Mouse (Mus musculus) liver, embryonic 14.5 days (tissue): Measurements from ENCODE around the gene Lipe. TPM values are rescaled to one million over a fixed set of nuclear protein-coding genes. Genes with fewer than 3 reads are reported as not detected.
"Not testable (repeated sequence)": the region's sequence is repeated elsewhere in the genome, so short reads cannot be mapped to it uniquely, and the experiment has no call there.

Experiments
- ATAC-seq: fragments of 200-750 bp; cut with Nextera tagmentation; 2 replicates; pipeline ENCODE4 v1.8.0; 2017; ENCODE audit warnings: moderate number of reproducible peaks, mild to moderate bottlenecking, moderate library complexity; ENCODE audit not compliant: insufficient read depth
- DNase-seq, 3 experiments: peaks; one replicate each; pipeline ENCODE4 v3.0.0-alpha.2; 2012 to 2013; ENCODE audit warnings: low read depth in 3 of 3, low spot score in 3 of 3
- H3K27ac ChIP-seq: fragments of 300-500 bp; sonication (generic); 2 replicates; pipeline ENCODE4 v1.5.1; 2014; ENCODE audit warnings: moderate library complexity, mild to moderate bottlenecking, control low read depth, inconsistent platforms
- H3K27me3 ChIP-seq: fragments of 300-500 bp; sonication (generic); 2 replicates; pipeline ENCODE4 v1.6.1; 2014; ENCODE audit warnings: mild to moderate bottlenecking, low read length, moderate library complexity; ENCODE audit not compliant: control insufficient read depth, insufficient read depth
- H3K36me3 ChIP-seq: fragments of 300-500 bp; sonication (generic); replicated peaks from 2 replicates; pipeline ENCODE4 v1.6.1; 2014; ENCODE audit warnings: low read depth; ENCODE audit not compliant: control insufficient read depth, insufficient read depth
- H3K4me1 ChIP-seq, 2 experiments: fragments of 200-500 bp in 1 of 2; fragments of 300-500 bp in 1 of 2; sonication (generic) in 1 of 2; replicated peaks; 2 replicates each; pipeline ENCODE4 v1.6.1; 2012 to 2014; ENCODE audit warnings: antibody characterized with exemption in 1 of 2, inconsistent platforms in 1 of 2, low read length in 1 of 2; ENCODE audit not compliant: control insufficient read depth in 2 of 2, insufficient read depth in 2 of 2
- H3K4me2 ChIP-seq: fragments of 300-500 bp; sonication (generic); 2 replicates; pipeline ENCODE4 v1.6.1; 2014; ENCODE audit warnings: low read depth, mild to moderate bottlenecking, control low read depth, moderate library complexity
- H3K4me3 ChIP-seq, 2 experiments: fragments of 200-500 bp in 1 of 2; fragments of 300-500 bp in 1 of 2; sonication (generic) in 1 of 2; 2 replicates each; pipeline ENCODE4 v1.5.1; 2012 to 2014; ENCODE audit warnings: low read depth in 2 of 2, low read length in 2 of 2, mild to moderate bottlenecking in 2 of 2, control low read depth in 1 of 2, inconsistent platforms in 1 of 2, moderate library complexity in 1 of 2; ENCODE audit not compliant: insufficient read depth in 1 of 2
- H3K9ac ChIP-seq: fragments of 300-500 bp; sonication (generic); replicated peaks from 2 replicates; pipeline ENCODE4 v1.6.1; 2014; ENCODE audit warnings: mild to moderate bottlenecking, control low read depth, moderate library complexity
- H3K9me3 ChIP-seq: fragments of 300-500 bp; sonication (generic); 2 replicates; pipeline ENCODE4 v1.6.1; 2016; ENCODE audit warnings: low read length, mixed read lengths; ENCODE audit not compliant: control insufficient read depth
- CTCF ChIP-seq: IDR thresholded peaks from 2 replicates; pipeline ENCODE4 v1.5.1; 2016; ENCODE audit warnings: antibody characterized with exemption, low read depth, control low read depth
- EP300 ChIP-seq: IDR thresholded peaks from 2 replicates; pipeline ENCODE4 v1.6.1; 2016; ENCODE audit warnings: antibody characterized with exemption, low read depth
- WGBS: fragments of 180-500 bp; shearing (Covaris S2); extraction: QIAGEN DNeasy Blood & Tissue Kit; methylation state at CpG from one replicate; pipeline ENCODE4 v1.1.7; 2014; ENCODE audit not compliant: insufficient replicate concordance; 5-methylcytosine and 5-hydroxymethylcytosine counted together
- polyA plus RNA-seq, 2 experiments: library from polyadenylated mRNA; depleted of rRNA in 1 of 2; stranded (reverse) in 1 of 2; unstranded in 1 of 2; fragments of >200 nt; fragmentation: Nextera tagmentation in 1 of 2; extraction: Ambion mirVana in 1 of 2; gene quantifications; 2 replicates each; pipeline versions ENCODE4 v1.2.1 to v1.2.3; 2012 to 2014

Lipe gene
- polyA plus RNA-seq, 2 experiments: 0.72 to 2.3 TPM

- Histone ChIP-seq H3K27ac (no peak overlapping the region), H3K9me3 (no peaks in the 10 kb centered on the region), H3K4me2 (no peak overlapping the region), H3K27me3 (no peaks in the 10 kb centered on the region), H3K4me1 (0 out of 4 replicates have a peak, but pooled peaks cover 0 to 2% of the 10 kb centered on the region in 2 experiments), H3K4me3 (no peak overlapping the region), H3K36me3 (no peaks in the 10 kb centered on the region), H3K9ac (no peak overlapping the region)
- DNase-seq: no peak
- no peak for TF ChIP-seq CTCF
- no peak for TF ChIP-seq EP300
- WGBS: 55% methylated on average over 6 of the region's 6 CpGs
- no peak for ATAC-seq
These were observed 33.9 kb upstream of the Lipe start for GRCm38 (mm10) chr7:25432381-25432780.

- Histone ChIP-seq H3K36me3 (no peaks in the 10 kb centered on the region), H3K4me2 (no peak overlapping the region), H3K9ac (no peak overlapping the region), H3K27ac (no peak overlapping the region), H3K27me3 (no peaks in the 10 kb centered on the region), H3K4me3 (no peak overlapping the region), H3K9me3 (no peaks in the 10 kb centered on the region), H3K4me1 (no peaks in the 10 kb centered on the region)
- DNase-seq: no peak
- no peak for ATAC-seq
- 64% methylated on average over 4 of the region's 4 CpGs for WGBS
- TF ChIP-seq EP300 (no peak), CTCF (no peak)
These were observed 31.6 kb upstream of the Lipe start for GRCm38 (mm10) chr7:25429886-25430784.

- no peak overlapping the region for H3K9ac ChIP-seq
- H3K27ac ChIP-seq: no peak overlapping the region
- H3K36me3 ChIP-seq: no peaks in the 10 kb centered on the region
- no peaks in the 10 kb centered on the region for H3K9me3 ChIP-seq
- DNase-seq: no peak
- 73% methylated on average over 3 of the region's 3 CpGs for WGBS
- TF ChIP-seq EP300 (no peak), CTCF (no peak)
- no peak overlapping the region for H3K4me3 ChIP-seq
- no peaks in the 10 kb centered on the region for H3K4me1 ChIP-seq
- no peaks in the 10 kb centered on the region for H3K27me3 ChIP-seq
- no peak for ATAC-seq
- H3K4me2 ChIP-seq: no peak overlapping the region
These were observed 29.8 kb upstream of the Lipe start for GRCm38 (mm10) chr7:25428321-25428720.

- H3K4me1 ChIP-seq: no peaks in the 10 kb centered on the region
- WGBS: 49% methylated on average over 5 of the region's 5 CpGs
- no peak overlapping the region for H3K4me2 ChIP-seq
- no peaks in the 10 kb centered on the region for H3K27me3 ChIP-seq
- DNase-seq (no peak), ATAC-seq (no peak)
- H3K9ac ChIP-seq: no peak overlapping the region
- H3K4me3 ChIP-seq: no peak overlapping the region
- no peaks in the 10 kb centered on the region for H3K9me3 ChIP-seq
- H3K36me3 ChIP-seq: no peaks in the 10 kb centered on the region
- H3K27ac ChIP-seq: no peak overlapping the region
- TF ChIP-seq EP300 (no peak), CTCF (no peak)
These were observed 28.6 kb upstream of the Lipe start for GRCm38 (mm10) chr7:25427144-25427543.

GRCm38 (mm10) chr7:25426380-25426779, 27.9 kb upstream of the Lipe start:
- H3K27me3 ChIP-seq, H3K36me3 ChIP-seq, H3K4me3 ChIP-seq, DNase-seq, ATAC-seq, H3K9me3 ChIP-seq, H3K27ac ChIP-seq, H3K4me2 ChIP-seq, H3K9ac ChIP-seq, H3K4me1 ChIP-seq: not testable (repeated sequence)
- WGBS: 67% methylated on average over 4 of the region's 4 CpGs
